Mouse (Mus musculus) natural killer cell, adult 2 months (primary cell): ENCODE measurements around the gene 4933417A18Rik.
"Not testable (repeated sequence)": the region's sequence is repeated elsewhere in the genome, so short reads cannot be mapped to it uniquely, and the experiment has no call there.

ENCODE experiments used
- DNase-seq, 2 experiments: peaks; one replicate each; pipeline ENCODE4 v3.0.0; 2022; ENCODE audit warnings: low spot score in 2 of 2

4933417A18Rik gene

DNA sequence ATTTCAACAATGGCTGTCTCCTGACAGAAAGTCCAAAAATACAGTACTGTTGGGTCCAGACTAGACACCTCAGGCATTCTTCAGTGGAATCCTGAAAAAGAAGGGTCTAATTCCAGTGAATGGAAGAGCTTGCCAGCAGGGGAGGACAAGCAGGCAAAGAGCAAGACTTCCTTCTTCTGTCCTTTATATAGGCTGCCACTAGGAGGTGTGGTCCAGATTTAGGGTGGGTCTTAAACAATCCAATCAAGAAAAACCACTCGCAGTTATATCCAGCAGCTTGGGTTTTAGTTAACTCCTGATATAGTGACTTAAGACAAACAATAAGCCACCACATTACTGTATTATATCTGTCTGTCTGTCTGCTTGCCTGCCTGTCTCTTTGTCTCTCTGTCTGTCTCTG, 49.6 kb downstream of the 4933417A18Rik start:
- DNase-seq: no peak

DNA sequence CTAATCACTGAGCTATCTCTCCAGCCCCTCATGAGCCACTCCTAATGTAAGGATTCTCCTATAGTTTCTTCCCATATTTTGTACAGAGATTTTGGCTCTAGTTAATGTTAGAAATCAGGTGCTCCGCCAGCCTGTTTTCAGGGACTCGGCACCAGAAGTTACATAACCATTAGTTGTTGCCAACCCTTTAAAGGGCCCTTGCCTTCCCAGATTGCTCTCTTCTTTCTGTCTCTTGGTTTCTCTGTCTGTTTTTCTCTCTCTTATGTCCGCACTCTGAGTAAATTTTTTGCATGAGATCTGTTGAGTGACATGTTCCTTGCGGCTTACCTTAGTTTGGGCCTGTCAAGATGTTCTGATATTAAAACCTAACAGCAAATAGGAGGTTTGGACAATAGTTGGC, 51.9 kb downstream of the 4933417A18Rik start:
- no peak for DNase-seq

DNA sequence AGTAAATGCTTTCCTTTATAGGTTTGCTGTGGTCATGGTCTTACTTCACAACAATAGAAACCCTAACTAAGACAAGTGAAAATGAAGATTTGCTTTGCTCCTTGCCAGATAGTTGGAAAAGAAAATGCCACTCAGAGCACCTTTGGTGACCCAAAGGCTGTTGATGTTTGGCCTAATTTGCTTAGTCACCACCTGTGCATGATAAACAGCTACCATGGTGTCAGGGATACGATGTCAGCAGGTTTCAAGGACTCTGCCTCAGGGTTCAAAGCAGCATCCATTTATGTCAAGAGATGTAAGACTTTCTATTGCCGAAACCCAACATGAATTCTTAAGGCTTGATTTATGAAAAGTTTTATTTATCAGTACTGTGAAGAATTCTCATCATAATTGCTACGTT, 53.2 kb downstream of the 4933417A18Rik start:
- DNase-seq: no peak

DNA sequence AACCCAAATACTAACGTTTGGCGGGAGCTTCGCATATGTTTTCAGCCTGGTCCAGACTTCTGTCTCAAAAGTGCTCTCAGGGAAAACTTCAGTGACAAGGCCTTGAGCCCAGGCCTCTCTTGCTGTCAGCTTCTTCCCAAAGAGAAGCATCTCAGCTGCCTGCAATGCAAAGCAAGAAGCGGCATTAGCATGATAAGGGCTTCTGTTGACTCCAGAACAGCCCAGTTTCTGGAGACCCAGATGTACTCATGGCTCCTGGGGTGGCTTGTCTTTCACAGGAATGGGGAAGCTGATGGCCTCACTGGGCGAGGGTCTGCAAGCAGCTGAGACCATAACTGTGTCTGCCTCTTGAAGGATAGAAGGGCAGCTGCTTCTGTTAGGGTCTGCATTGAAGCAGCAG, 54.4 kb downstream of the 4933417A18Rik start:
- not testable (repeated sequence) for DNase-seq

DNA sequence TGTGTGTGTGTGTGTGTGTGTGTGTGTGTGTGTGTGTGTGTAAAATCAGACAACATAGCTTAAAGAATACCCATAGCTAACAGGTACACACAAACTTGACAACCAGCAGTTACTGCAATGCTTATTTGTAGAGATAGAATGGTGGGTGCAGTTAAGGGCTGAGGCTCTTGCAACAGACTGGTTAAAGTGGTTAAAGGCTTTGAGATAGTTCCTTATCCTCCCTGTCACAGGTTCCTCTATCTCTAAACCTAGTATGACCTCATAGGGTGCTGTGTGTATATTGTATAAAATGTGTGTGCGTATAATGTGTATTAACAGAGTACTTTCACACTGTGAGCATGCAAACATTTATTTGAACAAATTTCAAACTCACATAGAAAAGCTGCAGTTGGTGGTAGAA, 59.3 kb downstream of the 4933417A18Rik start:
- not testable (repeated sequence) for DNase-seq

DNA sequence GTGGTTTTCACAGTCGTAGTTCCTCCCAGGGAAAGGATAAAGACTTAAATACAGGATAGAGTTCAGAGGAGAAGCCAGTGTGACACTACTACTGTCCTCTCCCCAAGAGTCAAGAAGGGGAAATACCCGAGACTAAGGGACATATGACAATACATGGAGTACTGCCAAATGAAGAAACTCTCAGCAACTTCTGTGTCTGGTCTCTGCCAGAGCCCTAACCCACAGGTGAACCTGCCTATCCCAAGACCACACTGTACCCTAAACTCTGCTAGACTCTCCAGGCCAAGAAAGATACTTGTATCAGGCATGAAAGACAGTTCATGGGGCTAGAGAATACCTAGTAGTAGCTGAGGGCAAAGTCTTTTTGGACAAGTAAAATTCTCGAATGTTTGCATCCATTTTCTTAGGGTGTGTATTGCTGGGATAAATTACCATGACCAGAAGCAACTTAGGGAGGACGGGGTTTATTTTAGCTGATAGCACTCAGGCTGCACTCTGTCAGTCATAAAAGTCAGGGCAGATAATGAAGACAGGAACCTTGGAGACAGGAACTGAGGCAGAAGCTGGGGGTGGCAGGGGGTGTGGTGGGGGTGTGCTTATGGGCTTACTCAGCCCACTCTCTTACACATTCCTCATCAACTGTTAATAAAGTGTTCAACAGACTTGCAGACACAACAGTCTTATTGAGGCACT, 67.5 kb downstream of the 4933417A18Rik start:
- DNase-seq: no peak

DNA sequence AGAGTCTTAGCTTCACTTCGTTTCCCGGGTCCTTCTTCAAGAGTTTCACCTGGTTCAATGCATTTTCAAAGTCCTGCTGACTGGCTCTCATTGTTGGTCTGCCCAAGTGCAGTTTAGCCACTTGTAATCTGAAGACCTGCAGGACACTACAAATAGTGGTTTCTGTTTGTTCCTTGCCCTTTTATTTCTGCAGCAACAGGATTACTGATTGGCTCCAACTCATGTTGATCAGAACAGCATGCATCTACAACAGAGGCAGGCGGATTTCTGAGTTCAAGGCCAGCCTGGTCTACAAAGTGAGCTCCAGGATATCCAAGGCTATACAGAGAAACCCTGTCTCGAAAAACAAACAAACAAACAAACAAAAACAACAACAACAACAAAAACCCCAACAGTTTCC, 68.9 kb downstream of the 4933417A18Rik start:
- no peak for DNase-seq

DNA sequence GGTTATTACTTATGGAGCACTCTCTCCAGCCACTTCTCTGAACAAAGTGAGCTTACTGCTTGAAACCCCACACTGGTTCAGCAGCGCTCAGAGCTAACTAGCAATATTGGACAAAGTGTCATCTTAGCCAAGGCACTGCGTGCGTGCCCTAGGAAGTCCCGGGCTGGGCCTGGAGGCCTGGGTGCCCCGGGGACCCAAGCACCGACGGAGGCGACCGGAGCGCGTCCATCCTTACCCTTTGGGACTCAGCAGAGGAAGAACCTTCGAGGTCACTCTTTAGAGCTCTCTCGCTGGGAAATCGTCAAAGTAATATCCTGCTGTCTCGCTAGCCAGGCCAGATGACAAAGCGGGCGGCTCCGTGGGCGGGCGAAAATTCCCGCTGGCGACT, 69.4 kb downstream of the 4933417A18Rik start:
- DNase-seq: no peak

DNA sequence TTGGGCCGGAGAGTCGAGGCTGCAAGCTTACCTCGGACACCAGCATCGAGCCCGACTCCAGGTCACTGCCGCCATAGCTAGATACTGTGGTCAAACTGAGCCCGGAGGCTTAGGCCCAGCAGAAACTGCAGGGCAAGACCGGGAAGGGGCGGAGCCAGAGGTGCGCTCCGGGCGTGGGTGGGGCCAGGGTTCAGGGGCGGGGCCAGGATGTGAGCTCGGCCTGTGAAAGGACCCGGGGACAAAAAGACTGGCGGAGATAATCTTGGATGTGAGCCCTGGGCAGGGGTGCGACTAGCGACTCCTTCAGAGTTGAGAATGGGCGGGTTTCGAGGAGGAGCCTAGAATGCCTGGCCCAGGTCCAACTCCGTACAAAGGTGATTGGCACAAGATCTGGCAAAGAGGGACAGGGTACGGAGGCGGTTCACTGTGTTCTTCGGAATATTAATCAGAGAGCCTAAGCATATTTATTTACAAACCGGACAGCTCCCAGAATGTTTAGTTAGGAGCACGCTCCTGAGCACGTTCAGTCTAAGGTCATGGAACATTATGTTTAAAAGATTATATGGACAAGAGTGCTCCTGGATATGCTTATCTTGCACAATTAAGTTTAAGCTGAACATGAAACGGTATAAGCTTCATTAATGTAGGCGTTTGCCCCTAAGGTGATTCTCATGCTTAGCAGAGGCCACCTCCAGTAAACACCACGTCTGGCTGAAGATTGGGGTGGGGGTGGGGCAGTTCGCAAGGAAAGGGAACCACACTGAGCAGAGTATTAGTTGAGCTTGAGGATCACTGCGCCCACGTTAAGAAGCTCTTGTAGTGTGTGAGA, 70.0 kb downstream of the 4933417A18Rik start:
- peak; percentile 82 to 84 for DNase-seq

DNA sequence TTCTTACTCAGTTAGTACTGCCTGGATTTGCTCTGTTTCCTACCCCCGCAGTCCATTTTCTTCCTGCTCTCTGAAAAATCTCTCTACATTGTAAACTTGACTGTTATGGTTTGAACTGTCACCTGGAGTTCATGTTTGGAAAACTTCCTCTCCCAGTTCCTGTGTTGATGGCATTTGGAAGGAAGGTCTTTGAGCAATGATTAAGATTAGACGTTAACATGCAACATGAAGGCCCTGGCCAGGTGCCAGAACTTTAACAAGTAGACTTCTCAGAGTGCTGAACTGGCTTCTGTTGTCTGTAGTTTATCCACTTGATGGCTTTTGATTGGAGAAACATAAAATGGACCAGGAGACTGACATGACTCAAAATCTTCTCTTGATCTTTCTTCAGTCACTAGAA, 71.7 kb downstream of the 4933417A18Rik start:
- no peak for DNase-seq
